Mouse (Mus musculus): Measurements from ENCODE around the gene Ehd2. TPM values are rescaled to one million over a fixed set of nuclear protein-coding genes. Genes with fewer than 3 reads are reported as not detected.

The Ehd2 gene
- total RNA-seq (2017) = 0.15 and 0.56 TPM in 2 replicates

- ATAC-seq (replicated peaks in 1 of 2; ENCODE audit: insufficient read depth in 1 of 2, low FRiP score in 2 of 2, low TSS enrichment in 1 of 2, low read depth in 1 of 2, poor library complexity in 2 of 2, severe bottlenecking in 2 of 2) = peak; percentile 61 to 77; a peak in 3 of 4 replicates
These were observed at the start of gene Ehd2 for GRCm38 (mm10) chr7:15967312-15967711. Gene Ehd2, minus strand, starts transcription at chr7:15967567.

DNA sequence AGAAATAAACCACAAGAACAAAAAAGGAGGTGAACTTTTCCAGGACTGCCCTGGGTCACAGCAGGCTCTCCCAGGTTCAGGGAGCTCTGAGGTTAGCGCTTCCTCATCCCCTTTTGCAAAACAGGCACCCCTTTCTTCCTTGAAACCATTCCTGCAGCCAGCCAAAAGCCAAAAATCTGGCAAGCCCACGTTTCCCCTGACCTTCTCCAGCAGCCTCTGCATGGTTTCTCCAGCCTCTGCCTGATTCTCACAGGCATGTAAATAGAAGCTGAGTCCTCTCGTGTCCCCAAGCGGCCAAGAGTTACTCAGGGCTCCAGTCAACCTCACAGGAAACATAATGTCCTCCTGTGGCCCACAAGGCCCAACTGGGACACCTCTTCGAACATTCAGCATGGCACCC lies 48.0 kb upstream of the Ehd2 start:
- ATAC-seq (replicated peaks in 1 of 2; ENCODE audit: insufficient read depth in 1 of 2, low FRiP score in 2 of 2, low TSS enrichment in 1 of 2, low read depth in 1 of 2, poor library complexity in 2 of 2, severe bottlenecking in 2 of 2) = no peak

DNA sequence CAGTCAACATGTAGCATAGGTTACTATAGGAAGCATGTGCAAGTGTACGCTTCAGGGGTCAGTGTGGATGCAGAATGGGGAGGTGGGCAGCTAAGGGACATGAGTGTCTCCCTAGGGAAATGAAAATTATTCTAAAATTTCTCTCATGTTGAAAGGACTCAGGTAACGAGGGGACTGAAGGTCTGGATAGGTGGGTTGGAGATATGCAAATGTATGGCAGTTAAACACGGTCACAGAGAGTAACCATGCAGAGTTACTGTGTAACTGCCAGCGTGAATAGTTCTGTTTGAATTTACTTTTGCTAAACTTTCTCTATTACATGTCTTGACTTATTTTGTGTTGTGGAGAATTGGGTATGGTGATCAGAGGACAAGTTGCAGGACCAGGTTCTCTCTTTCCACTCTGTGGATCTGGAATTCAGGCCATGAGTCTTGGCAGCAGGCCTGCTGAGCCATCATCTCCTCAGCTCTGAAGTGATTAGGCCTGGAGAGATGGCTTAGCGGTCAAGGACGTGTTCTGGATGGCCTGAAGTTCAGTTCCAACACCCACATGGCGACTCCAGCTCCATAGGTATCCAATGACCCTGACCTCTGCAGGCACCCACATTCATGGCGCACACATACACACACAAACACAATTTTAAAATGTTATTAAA lies 47.3 kb upstream of the Ehd2 start:
- no peak for ATAC-seq (replicated peaks in 1 of 2; ENCODE audit: insufficient read depth in 1 of 2, low FRiP score in 2 of 2, low TSS enrichment in 1 of 2, low read depth in 1 of 2, poor library complexity in 2 of 2, severe bottlenecking in 2 of 2)

- no peak for ATAC-seq (replicated peaks in 1 of 2; ENCODE audit: insufficient read depth in 1 of 2, low FRiP score in 2 of 2, low TSS enrichment in 1 of 2, low read depth in 1 of 2, poor library complexity in 2 of 2, severe bottlenecking in 2 of 2)
These were observed 46.4 kb upstream of the Ehd2 start for GRCm38 (mm10) chr7:16013722-16014275.

- peak; percentile 38 to 53; a peak in 2 of 4 replicates for ATAC-seq (replicated peaks in 1 of 2; ENCODE audit: insufficient read depth in 1 of 2, low FRiP score in 2 of 2, low TSS enrichment in 1 of 2, low read depth in 1 of 2, poor library complexity in 2 of 2, severe bottlenecking in 2 of 2)
These were observed 45.4 kb upstream of the Ehd2 start for GRCm38 (mm10) chr7:16012576-16013263.

DNA sequence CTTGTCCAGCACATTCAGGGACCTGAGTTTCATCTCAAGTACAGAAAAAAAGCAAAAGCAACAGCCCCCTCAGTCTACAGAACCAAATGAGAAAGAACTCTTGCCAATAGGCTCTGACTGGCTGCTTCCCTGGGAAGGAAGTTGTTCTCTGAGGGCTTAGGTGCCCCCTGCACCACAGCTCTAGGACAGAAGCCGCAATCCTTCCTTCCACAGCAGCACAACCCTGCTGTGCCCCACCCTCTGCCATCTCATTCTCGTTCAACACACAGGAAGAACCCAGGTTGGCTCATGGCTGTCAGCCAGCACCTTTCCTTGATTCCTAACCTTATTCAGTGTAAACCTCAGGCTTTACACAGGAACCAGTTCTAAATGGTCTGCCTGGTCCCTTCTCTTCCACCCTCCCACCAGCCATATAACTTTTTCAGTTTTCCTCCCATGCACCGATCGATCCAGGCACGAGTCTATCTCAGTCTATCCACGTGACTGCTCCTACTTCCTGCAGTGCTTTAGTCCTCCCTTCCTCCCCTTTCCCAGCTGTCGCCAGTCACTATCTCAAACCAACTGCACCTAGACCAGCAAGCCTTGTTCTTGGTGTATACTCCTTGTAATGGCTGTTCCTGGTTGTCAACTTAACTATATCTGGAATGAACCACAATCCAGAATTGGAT lies 44.2 kb upstream of the Ehd2 start:
- ATAC-seq (replicated peaks in 1 of 2; ENCODE audit: insufficient read depth in 1 of 2, low FRiP score in 2 of 2, low TSS enrichment in 1 of 2, low read depth in 1 of 2, poor library complexity in 2 of 2, severe bottlenecking in 2 of 2) = peak; percentile 91 to 92

DNA sequence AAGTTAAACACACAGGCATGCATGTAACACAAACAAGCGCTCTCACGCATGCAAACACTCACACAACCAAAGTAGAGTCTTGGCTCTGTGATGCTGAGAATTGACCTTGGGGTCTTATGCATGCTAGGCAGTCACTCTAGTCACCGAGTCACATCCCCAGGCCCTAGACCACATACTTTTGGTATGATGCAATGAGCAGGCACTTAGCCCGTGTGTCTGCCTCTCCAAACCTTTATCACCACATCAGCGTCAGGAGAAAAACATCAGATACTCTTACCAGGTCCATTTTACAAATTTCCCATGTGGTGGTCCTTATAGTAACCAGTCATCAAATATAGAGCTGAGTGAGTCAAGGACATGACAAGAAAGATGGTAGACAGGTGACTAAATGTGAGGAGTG lies 43.3 kb upstream of the Ehd2 start:
- ATAC-seq (replicated peaks in 1 of 2; ENCODE audit: insufficient read depth in 1 of 2, low FRiP score in 2 of 2, low TSS enrichment in 1 of 2, low read depth in 1 of 2, poor library complexity in 2 of 2, severe bottlenecking in 2 of 2) = no peak

DNA sequence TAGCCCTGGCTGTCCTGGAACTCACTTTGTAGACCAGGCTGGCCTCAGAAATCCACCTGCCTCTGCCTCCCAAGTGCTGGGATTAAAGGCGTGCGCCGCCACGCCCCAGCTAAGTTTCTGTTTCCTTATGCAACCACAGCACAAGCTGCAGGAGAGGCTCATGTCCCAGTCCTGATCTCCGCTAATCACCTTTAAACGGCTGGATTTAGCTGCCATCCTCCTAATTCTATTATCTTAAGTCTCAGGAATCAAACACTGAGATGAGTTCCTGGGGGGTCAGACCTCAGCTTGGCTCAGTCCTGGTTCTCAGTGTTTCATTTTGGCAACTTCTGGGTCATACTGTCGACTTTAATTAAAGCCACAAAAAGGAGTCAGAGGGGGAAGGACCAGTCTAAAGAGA lies 42.3 kb upstream of the Ehd2 start:
- ATAC-seq (replicated peaks in 1 of 2; ENCODE audit: insufficient read depth in 1 of 2, low FRiP score in 2 of 2, low TSS enrichment in 1 of 2, low read depth in 1 of 2, poor library complexity in 2 of 2, severe bottlenecking in 2 of 2) = no peak

- ATAC-seq (replicated peaks in 1 of 2; ENCODE audit: insufficient read depth in 1 of 2, low FRiP score in 2 of 2, low TSS enrichment in 1 of 2, low read depth in 1 of 2, poor library complexity in 2 of 2, severe bottlenecking in 2 of 2) = no peak
These were observed 37.7 kb upstream of the Ehd2 start for GRCm38 (mm10) chr7:16005020-16005419.

DNA sequence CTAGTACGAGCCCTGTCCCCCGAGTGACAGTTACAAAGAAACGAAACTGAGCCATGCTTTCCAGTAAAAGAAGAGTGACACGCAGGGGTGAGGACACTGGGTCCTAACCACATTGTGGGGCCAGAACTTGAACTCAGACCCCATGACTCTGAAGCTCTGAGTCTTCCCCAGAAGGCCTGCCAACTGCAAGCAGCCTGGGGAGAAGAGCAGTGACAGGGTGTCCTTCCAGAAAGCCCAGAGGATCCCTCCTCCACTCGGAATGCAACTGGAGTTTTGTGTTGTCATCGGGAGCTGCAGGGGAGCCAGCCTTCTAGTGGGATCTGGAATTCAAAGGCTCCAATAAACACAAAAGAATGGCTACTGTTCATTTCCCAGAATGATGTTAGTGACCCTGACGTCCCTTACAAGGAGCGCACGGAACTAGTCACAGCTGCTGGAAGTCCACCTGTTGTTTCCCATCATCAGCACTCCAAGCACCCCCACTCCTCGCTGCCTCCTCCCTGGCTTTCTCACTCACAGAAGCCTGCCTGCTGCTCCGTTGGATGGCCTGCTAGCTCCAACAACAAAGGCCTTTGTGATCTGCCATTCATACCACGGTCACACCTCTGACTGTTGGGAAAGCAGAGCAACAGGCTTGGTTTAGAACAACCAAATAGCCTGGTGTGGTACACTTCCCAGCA lies 37.0 kb upstream of the Ehd2 start:
- ATAC-seq (replicated peaks in 1 of 2; ENCODE audit: insufficient read depth in 1 of 2, low FRiP score in 2 of 2, low TSS enrichment in 1 of 2, low read depth in 1 of 2, poor library complexity in 2 of 2, severe bottlenecking in 2 of 2) = no peak

- ATAC-seq (replicated peaks in 1 of 2; ENCODE audit: insufficient read depth in 1 of 2, low FRiP score in 2 of 2, low TSS enrichment in 1 of 2, low read depth in 1 of 2, poor library complexity in 2 of 2, severe bottlenecking in 2 of 2) = no peak
These were observed 35.7 kb upstream of the Ehd2 start for GRCm38 (mm10) chr7:16003032-16003431.

GRCm38 (mm10) chr7:16002171-16002570 lies 34.8 kb upstream of the Ehd2 start:
- peak; percentile 86 to 87 for ATAC-seq (replicated peaks in 1 of 2; ENCODE audit: insufficient read depth in 1 of 2, low FRiP score in 2 of 2, low TSS enrichment in 1 of 2, low read depth in 1 of 2, poor library complexity in 2 of 2, severe bottlenecking in 2 of 2)

GRCm38 (mm10) chr7:16001691-16002090 lies 34.3 kb upstream of the Ehd2 start:
- ATAC-seq (replicated peaks in 1 of 2; ENCODE audit: insufficient read depth in 1 of 2, low FRiP score in 2 of 2, low TSS enrichment in 1 of 2, low read depth in 1 of 2, poor library complexity in 2 of 2, severe bottlenecking in 2 of 2) = no peak

DNA sequence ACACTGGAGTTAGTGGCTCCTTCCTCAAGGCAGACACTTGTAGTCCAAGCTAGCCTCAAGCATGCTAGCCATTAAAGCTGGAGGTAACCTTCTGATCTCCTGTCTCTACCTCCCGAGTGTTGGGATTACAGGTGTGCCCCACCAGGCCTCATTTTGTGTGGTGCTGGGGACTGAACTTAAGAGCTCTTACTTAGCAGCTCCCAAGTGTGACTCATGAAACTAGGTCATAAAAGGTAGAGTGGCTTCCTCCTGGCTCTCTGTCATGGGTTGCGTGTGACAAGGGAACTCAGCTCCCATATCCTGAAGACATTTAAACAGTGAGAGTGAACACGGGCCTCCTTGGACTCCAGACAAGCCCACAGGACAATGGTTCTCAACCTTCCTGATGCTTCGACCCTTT lies 26.4 kb upstream of the Ehd2 start:
- ATAC-seq (replicated peaks in 1 of 2; ENCODE audit: insufficient read depth in 1 of 2, low FRiP score in 2 of 2, low TSS enrichment in 1 of 2, low read depth in 1 of 2, poor library complexity in 2 of 2, severe bottlenecking in 2 of 2) = no peak

GRCm38 (mm10) chr7:15993152-15993551 lies 25.8 kb upstream of the Ehd2 start:
- no peak for ATAC-seq (replicated peaks in 1 of 2; ENCODE audit: insufficient read depth in 1 of 2, low FRiP score in 2 of 2, low TSS enrichment in 1 of 2, low read depth in 1 of 2, poor library complexity in 2 of 2, severe bottlenecking in 2 of 2)

- ATAC-seq (replicated peaks in 1 of 2; ENCODE audit: insufficient read depth in 1 of 2, low FRiP score in 2 of 2, low TSS enrichment in 1 of 2, low read depth in 1 of 2, poor library complexity in 2 of 2, severe bottlenecking in 2 of 2) = no peak
These were observed 24.4 kb upstream of the Ehd2 start for GRCm38 (mm10) chr7:15991764-15992163.

GRCm38 (mm10) chr7:15987661-15988356 lies 20.4 kb upstream of the Ehd2 start:
- ATAC-seq (replicated peaks in 1 of 2; ENCODE audit: insufficient read depth in 1 of 2, low FRiP score in 2 of 2, low TSS enrichment in 1 of 2, low read depth in 1 of 2, poor library complexity in 2 of 2, severe bottlenecking in 2 of 2) = no peak

Data from hematopoietic stem cell, adult 5-6 weeks (primary cell).